Mouse (Mus musculus) T-helper 17 cell (primary cell): ENCODE results near the gene Zswim8.
"Not testable (repeated sequence)": the region's sequence is repeated elsewhere in the genome, so short reads cannot be mapped to it uniquely, and the experiment has no call there.

ENCODE experiments used
- in situ Hi-C, 2 experiments: fragments of 300-600 bp; cut with MboI, MseI; formaldehyde crosslinking; loops; 1 replicate in 1 of 2; 2 replicates in 1 of 2; pipeline ENCODE4 v1.15.1; 2025; ENCODE audit warnings: high pct_unique_total_duplicates in 2 of 2

The Zswim8 gene

DNA sequence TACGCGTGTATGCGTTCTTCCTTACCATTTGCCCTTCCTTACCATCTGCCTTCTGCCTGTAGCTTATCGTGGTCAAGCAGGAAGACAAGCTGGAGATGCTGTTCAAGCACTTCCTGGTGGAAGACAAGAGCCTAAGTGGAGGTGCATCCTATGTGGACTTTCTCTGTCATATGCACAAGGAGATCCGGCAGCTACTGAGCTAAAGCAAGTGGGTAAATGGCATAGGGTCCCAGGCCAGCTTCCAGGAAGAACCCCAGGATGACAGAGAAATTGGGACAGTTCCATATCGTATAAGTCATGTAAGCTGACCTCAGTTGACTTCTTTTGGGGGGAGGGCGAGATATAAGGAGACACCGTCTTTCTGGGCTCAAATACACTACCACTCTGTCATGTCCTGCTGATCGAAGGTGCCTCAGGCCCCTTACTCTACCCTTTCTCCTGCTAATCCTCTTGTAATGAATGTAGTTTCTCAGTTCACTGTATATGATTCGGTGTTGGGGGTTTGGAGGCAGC lies 13.7 kb upstream of the Zswim8 start:
- in situ Hi-C loops, result no loop called here

DNA sequence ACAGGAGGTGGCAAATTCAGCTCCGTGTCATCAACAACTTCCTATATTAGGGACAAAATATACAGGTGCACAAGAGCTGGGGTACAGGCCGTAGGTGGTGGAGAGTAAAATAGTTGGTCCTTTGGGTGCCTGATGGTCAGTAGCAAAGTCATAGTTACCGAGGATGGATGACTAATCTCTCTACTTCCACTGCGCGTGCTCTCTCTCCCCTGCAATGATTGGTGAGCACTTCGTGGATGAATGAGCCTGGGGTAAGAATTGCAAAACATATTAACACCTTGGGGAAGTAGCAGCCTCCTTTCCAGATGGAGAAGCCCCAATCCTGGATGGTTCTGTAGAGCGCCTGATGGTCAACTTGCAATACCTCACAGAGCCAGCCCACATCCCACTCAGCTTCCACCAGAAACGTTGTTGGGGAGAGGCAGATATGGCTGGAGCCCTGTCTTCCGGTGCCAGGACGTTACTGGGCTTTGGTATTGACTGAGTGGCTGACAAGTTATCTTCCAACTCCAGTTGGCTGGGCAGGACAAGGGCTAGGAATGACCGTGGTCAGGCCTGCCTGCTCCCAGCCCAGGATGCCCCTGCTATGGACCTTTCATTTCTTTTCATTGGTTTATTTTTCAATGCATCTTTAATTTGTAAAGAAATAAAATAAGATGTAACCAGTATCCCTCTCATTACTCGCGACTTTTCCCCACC lies 13.0 kb upstream of the Zswim8 start:
- in situ Hi-C loops, result no loop called here

DNA sequence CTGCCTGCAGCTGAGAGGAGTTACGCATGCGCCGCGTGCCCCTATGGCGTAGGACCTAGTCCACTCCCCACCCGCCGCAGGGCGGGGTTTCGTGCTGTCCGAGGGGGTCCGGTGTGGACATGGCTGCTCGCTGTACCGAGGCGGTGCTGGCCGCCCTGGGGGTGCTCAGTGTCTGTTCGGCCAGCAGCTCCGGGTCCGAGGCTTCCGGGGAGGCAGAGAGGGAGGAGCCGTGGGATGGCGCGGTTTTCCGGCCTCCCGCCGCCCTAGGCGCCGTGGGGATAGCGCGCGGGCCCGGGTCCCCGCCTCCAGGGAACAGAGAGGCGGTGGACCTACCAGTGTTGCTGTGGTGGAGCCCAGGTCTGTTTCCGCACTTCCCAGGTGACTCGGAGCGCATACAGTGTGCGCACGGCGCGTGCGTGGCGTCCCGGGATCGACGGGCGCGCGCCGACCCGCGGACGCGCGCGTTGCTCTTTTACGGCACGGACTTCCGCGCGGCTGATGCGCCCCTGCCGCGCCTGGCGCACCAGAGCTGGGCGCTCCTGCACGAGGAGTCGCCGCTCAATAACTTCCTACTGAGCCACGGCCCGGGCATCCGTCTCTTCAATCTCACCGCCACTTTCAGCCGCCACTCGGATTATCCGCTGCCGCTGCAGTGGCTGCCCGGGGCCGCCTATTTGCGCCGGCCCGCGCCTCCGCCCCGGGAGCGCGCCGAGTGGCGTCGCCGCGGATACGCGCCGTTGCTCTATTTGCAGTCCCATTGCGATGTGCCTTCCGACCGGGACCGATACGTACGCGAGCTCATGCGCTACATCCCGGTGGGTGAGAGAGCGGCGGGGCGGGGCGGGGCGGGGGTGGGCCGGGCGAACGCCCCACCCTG lies 12.2 kb upstream of the Zswim8 start, which contains the start of gene Fut11:
Gene Fut11 (plus strand): TSS at position 85 of the 877 bp plus-strand sequence.
- in situ Hi-C loops, result no loop called here

DNA sequence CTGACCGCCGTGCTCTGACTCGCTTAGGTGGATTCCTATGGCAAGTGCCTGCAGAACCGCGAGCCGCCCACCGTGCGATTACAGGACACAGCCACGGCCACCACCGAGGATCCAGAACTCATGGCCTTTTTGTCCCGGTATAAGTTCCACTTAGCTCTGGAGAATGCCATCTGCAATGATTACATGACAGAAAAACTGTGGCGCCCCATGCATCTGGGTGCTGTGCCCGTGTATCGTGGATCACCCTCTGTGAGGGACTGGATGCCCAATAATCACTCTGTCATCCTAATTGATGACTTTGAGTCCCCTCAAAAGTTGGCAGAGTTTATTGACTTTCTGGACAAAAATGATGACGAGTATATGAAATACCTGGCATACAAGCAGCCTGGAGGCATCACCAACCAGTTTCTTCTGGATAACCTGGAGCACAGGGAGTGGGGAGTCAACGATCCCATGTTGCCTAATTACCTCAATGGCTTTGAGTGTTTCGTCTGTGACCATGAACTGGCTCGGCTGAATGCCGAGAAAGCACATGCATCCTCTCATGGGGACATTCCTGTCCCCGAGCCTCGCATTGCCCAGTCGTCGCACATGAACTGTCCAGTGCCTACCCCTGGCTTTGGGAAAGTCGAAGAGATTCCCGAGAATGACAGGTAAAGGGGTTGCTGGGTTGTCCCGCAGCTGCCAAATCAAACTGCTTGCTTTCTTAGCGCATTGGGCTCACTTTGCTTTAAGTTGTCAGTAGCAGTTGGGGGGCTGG lies 11.4 kb upstream of the Zswim8 start:
- in situ Hi-C loops, result no loop called here

DNA sequence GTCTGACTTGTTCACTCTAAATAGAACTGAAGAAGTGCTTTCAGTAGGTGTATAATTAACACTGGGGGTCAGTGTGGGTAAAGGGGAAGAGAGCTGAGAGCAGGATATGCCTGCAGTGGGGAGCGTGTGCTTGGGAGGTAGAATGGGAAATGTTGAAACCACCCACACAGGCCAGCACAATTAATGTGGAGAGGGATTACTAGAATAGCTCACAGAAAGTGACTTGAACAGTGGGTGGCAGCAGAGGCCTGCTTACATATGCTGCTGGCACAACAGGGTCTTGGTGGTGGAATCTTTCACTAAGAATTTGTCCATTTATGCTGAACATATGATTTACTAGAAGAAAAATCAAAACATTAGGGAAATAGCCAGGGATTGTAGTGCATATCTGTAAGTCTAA lies 10.4 kb upstream of the Zswim8 start:
- in situ Hi-C loops, result no loop called here

DNA sequence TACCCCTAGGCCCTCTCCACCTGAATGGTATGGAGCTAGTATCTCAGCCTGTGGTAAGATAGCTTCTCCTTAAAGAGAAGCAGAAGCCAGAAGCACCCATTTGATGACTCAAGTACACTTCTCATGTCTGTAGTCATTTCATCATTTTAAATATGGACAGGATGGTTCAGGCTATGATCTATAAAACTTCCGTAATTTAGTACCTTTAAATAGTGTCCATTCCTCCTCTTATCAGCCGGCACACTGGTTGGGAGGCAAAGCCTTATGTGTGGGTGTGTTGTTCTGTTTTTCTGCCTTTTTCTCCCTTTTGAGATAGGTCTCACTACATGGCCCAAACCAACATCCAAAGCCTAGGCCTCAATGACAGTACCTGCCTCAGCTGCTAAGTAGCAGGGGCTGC lies 8.8 kb upstream of the Zswim8 start:
- in situ Hi-C loops, result no loop called here

DNA sequence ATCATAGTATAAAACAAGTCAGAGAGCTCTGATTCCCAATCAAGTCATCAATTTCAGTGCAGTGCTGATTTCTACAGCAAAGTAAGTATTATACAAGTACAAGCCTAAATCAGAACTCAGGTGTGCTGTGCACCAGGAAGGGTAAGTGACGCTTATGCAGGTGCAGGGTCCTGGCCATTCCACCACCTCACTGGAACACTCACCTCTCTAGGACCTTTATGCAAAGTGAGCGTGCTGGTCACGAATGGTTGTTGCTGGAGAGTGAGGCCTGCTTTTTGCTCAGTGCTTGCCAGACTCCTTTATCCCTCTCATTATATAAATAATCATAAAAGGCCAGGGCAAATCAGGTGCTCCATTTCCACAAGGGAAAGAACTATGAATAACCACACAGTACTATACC lies 7.0 kb upstream of the Zswim8 start:
- in situ Hi-C loops, result no loop called here

DNA sequence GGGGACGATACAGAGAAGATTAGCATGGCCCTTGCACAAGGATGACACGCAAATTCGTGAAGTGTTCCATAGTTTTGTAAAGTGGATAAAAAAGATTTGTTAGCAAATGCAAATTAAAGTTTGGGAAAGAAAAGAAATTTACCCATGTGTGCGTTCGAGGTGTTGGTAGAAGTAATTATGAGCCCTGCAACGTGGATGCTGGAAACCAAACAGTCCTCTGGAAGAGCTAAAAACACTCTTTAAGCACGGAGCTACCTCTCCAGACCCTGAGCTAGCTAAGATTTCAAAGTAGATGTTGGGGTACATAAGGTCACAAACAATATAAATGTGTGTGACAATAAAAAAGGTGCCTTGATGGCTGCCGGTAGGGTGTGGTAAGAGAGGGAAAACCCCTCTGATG lies 5.8 kb upstream of the Zswim8 start:
- in situ Hi-C loops, result no loop called here

DNA sequence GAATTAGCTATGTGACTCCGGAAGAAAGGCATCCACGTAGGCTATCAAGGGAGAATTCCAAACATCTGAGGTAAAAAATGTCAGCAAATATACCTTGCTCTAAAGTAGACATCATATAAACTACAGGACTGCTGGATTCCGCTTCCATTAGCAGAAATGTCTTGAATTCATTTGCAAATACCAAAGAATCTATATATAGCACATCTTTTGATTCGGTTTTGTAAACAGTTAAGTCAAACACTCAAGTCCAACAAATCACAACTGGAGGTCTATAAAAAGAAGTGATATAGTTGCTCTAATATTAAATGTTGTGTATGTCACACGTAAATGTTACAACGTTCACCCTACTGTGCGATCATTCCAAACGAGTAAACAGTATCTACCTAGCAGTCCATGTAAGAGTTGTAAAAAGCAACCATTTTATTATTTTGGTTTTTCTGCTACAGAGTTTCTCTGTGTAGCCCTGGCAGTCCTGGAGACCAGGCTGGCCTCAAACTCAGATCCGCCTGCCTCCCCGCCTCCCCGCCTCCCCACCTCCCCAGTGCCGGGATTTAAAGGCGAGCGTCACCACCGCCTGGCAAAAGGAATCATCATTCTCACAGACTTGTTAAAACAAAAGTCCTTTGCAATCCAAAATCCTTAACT lies 5.1 kb upstream of the Zswim8 start:
- in situ Hi-C loops, result no loop called here

DNA sequence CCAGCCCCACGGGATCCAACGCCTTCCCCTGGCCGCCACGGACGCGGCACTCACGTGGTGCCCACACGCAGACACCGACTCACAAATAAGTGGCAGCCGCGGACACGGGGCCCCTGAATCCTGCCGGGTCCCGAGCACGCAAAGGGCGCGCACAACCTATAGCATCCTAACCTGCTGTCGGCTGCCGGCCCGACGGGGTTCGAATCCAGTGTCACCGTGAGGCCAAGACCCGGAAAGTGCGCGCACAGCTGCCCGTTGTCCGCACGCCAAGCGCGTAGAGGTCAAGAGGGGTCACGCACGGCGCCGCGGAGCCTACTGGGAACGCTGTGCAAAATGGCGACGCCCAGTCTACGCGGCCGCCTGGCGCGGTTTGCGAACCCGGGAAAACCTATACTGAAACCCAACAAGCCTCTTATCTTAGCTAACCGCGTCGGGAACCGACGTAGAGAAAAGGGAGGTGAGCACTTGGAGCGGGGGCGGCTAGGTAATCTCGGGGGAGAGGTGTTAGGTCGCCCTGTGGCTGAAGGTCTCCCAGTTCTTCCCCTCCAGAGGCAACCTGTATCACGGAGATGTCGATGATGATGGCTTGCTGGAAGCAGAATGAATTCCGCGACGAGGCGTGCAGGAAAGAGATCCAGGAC lies 4.5 kb upstream of the Zswim8 start, which contains the start of gene Chchd1:
Gene Chchd1 (plus strand): TSS at position 266 of the 641 bp plus-strand sequence.
- in situ Hi-C loops, result no loop called here

DNA sequence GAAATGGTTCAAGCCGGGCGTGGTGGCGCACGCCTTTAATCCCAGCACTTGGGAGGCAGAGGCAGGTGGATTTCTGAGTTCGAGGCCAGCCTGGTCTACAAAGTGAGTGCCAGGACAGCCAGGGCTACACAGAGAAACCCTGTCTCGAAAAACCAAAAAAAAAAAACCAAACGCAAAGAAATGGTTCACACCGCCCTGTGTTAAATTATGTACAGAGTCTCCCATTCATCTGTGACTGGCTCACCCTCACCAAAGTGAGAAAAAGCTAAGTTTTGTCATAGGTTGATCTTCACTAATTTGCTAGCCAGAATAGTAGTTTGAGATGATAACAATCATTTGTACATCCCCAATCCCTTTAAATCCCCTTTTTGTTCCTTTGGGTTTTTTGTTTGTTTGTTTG lies 3.9 kb upstream of the Zswim8 start:
- in situ Hi-C loops, result not testable (repeated sequence)

DNA sequence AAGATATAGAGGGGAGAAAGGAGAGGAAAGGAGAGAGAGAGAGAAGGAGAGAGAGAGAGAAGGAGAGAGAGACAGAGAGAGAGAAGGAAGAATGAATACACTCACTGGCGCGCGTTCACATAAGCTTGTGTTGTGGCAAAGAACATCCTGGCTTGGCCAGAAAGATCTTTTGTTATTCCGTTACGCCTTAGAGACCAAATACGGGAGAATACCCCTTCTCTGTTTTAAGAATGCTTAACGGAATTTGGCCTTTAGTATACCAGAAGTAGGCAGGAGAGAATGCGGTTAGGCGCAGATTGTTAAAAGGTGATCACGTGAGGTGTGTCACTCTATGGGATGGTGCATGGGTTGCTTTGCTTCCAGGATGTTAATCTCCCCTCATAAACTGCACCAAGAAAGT lies 887 bp downstream of the Zswim8 start:
- in situ Hi-C loops, result no loop called here

DNA sequence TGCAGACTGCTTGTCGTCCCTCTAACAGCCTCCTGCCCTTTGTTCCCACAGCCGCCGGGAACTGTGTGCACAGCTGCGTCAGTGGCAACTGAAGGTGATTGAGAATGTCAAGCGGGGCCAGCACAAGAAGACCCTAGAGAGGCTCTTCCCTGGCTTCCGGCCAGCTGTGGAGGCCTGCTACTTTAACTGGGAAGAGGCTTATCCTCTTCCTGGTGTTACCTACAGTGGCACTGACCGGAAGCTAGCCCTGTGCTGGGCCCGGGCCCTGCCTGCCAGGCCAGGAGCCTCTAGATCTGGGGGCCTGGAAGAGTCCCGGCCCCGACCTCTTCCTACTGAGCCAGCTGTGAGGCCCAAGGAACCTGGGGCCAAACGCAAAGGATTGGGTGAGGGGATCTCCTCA lies 6.5 kb downstream of the Zswim8 start:
- in situ Hi-C loops, result no loop called here

DNA sequence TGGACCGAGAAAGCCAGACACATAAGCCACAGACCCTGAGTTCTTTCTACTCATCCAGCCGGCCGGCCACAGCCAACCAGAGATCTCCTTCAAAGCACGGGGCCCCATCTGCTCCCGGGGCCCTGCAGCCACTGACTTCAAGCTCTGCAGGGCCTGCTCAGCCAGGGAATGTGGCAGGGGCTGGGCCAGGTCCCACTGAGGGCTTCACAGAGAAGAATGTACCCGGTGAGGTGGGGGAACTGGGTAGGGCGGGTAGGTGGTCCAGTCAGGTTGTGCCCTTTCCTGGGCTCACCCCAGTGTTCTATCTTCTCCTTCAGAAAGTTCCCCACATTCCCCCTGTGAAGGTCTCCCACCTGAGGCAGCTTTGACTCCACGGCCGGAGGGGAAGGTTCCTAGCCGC lies 11.1 kb downstream of the Zswim8 start:
- in situ Hi-C loops, result no loop called here

DNA sequence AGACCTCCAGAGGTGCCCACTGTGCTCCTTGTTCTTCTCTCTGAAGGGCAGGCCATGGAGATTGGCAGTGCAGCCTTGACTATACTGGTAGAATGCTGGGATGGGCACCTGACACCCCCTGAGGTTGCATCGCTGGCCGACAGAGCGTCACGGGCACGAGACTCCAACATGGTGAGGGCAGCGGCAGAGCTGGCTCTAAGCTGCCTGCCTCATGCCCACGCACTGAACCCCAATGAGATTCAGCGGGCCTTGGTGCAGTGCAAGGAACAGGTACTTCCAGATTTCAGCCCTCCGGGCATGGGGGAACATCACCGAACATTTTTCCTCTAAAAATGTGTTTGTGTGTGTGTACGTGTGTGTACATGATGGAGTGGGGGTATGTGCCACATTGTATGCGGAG lies 12.4 kb downstream of the Zswim8 start:
- in situ Hi-C loops, result no loop called here

DNA sequence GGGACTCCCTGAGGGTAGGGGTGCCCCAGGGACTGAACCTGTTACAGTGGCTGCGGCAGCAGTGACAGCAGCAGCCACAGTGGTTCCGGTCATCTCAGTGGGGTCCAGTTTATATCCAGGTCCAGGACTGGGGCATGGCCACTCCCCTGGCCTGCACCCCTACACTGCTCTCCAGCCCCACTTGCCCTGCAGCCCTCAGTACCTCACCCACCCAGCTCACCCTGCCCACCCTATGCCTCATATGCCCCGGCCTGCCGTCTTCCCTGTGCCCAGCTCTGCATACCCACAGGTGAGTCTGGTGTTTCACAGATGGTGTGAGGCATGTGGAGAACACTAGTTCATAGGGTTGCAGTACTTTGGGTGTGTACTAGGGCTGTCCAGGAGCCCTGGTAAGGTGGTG lies 14.0 kb downstream of the Zswim8 start:
- in situ Hi-C loops, result no loop called here

DNA sequence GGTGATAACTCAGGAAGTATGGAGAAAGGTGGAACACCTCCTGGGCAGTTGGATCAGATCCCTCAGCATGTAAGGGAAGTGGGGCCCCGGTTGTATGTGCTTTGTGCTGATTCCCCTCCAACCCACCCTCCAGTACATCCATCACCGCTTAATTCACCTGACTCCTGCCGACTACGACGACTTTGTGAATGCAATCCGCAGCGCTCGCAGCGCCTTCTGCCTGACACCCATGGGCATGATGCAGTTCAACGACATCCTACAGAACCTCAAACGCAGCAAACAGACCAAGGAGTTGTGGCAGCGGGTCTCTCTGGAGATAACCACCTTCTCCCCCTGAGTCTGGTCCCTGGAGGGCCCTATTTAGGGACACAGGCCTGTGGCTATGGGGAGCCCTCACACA lies 15.7 kb downstream of the Zswim8 start:
- in situ Hi-C loops, result no loop called here

DNA sequence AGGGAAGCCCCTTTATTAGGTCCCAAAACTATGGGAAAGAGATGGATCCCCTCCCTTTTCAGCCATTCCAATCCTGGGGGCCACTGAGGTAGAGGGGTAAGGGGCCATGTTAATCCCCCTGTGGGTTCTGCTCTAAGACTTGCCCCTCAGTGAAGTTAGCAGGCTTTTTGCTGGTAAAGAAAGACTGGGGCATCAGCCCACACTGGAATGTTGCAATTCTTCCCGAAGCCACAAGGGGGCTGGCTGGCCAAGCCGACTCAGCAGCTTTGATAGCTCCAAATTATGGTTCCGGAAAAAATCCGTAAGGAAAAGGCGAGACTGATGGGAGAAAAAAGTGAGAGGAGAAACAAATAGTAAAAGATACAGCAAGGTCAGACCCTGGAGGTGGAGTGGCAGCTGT lies 16.7 kb downstream of the Zswim8 start:
- in situ Hi-C loops, result no loop called here

DNA sequence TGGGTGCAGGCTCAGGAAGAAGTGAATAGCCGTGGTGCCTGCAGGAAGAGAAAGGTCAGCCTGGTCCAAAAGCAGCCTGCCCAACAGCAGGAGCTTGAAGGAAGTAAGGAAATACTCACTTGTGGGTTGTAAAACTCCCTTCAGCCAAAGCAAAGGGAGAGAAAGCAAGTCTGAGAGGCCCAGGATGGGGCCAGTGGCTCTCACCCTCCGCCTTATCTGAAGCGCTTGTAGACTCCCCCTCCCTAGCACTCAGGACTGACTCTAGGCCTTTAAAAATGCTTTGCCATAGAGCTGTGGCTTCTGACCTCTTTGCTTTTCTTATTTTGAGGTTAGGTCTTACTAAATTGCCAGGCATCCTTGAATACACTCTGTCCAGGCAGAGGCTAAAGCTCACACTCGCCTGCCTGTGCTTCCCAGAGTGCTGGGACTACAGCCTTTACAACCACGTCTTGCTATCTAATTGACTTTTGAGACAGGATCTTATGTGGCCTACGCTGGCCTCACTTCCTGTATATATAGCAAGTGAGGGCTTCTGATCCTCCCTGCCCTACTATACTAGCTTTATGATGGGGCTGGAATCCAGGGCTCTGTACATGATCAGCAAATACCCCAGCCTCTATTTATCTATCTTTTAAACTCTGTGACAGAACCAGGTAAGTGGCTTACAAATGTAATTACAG lies 18.4 kb downstream of the Zswim8 start:
- in situ Hi-C loops, result no loop called here

DNA sequence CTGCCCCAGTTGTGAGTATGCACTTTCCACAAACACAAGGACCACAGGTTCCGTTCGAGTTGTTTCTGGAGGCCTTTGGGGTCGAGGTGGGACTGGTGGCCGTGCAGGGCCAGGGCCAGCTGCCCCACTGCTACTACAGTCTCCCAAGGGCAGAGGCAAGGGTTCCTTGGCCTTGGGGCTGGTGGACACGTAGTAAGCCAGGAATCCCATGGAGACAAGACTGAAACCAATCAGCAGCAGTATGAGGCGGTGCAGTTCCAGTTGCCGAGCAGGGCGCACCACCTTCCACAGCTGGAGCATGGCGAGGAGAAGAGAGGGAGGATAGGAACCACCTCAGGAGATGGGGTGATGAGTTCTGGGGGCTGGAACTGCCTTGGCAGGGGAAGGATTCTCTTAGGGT lies 22.5 kb downstream of the Zswim8 start:
- in situ Hi-C loops, result no loop called here
